Mouse (Mus musculus) neural tube, embryonic 11.5 days (tissue): Measurements from ENCODE around the gene Tmem254b. TPM values are rescaled to one million over a fixed set of nuclear protein-coding genes. Genes with fewer than 3 reads are reported as not detected.
"Not testable (repeated sequence)": the region's sequence is repeated elsewhere in the genome, so short reads cannot be mapped to it uniquely, and the experiment has no call there.

Experiments used
- ATAC-seq: fragments of 200-750 bp; cut with Nextera tagmentation; 2 replicates; pipeline ENCODE4 v1.8.0; 2017; ENCODE audit warnings: moderate number of reproducible peaks, mild to moderate bottlenecking, moderate TSS enrichment, moderate library complexity; ENCODE audit not compliant: insufficient read depth, low FRiP score, low TSS enrichment
- DNase-seq: peaks from one replicate; pipeline ENCODE4 v3.0.0-alpha.2; 2015; ENCODE audit warnings: low spot score
- H3K27ac ChIP-seq: fragments of 300-500 bp; sonication (generic); 2 replicates; pipeline ENCODE4 v1.5.1; 2014; ENCODE audit warnings: low read depth, mild to moderate bottlenecking, low read length
- H3K27me3 ChIP-seq: fragments of 300-500 bp; sonication (generic); 2 replicates; pipeline ENCODE4 v1.6.1; 2014; ENCODE audit warnings: mild to moderate bottlenecking, low read length, mixed read lengths; ENCODE audit not compliant: control insufficient read depth, insufficient read depth
- H3K36me3 ChIP-seq: fragments of 300-500 bp; sonication (generic); 2 replicates; pipeline ENCODE4 v1.6.1; 2014; ENCODE audit warnings: mild to moderate bottlenecking, low read length, moderate library complexity, mixed read lengths; ENCODE audit not compliant: control insufficient read depth, insufficient read depth
- H3K4me1 ChIP-seq: fragments of 300-500 bp; sonication (generic); 2 replicates; pipeline ENCODE4 v1.6.1; 2014; ENCODE audit warnings: low read length, mixed read lengths; ENCODE audit not compliant: control insufficient read depth, insufficient read depth
- H3K4me2 ChIP-seq: fragments of 300-500 bp; sonication (generic); 2 replicates; pipeline ENCODE4 v1.6.1; 2014; ENCODE audit warnings: low read depth, mild to moderate bottlenecking, moderate library complexity
- H3K4me3 ChIP-seq: fragments of 300-500 bp; sonication (generic); 2 replicates; pipeline ENCODE4 v1.5.1; 2014; ENCODE audit warnings: low read depth, low read length
- H3K9ac ChIP-seq: fragments of 300-500 bp; sonication (generic); 2 replicates; pipeline ENCODE4 v1.6.1; 2014; ENCODE audit warnings: mild to moderate bottlenecking, low read length
- H3K9me3 ChIP-seq: fragments of 300-500 bp; sonication (generic); 2 replicates; pipeline ENCODE4 v1.6.1; 2016; ENCODE audit warnings: low read length; ENCODE audit not compliant: control insufficient read depth
- whole genome bisulfite sequencing: fragments of 180-500 bp; shearing (Covaris S2); extraction: QIAGEN DNeasy Blood & Tissue Kit; methylation state at CpG from one replicate; pipeline ENCODE4 v1.1.7; 2014; 5-methylcytosine and 5-hydroxymethylcytosine counted together
- polyA plus RNA-seq: library from polyadenylated mRNA; unstranded; fragments of >200 nt; fragmentation: Nextera tagmentation; extraction: Ambion mirVana; gene quantifications from 2 replicates; pipeline ENCODE4 v1.2.1, GENCODE M21; 2014

The Tmem254b gene
- polyA plus RNA-seq, result 18.2 and 19.1 TPM in 2 replicates

DNA sequence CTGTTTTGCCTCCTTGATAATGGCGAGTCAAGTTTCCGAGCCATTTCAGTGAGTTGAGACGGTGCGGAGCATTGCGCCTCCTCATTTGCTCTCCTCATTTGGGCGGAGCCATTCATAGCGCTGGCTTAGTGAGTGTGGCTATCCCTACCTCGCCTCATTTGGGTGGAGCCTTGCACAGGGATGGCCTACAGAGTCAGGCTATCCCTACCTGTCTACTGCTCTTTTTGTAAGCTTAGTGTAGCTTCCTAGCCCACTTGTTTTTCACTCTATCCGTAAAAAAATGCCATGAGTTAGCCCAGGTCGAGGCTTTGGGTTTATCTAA, at the start of gene Tmem254b:
Gene Tmem254b (minus strand): TSS at position 116 of the 322 bp plus-strand sequence.
- not testable (repeated sequence) for H3K27ac ChIP-seq, DNase-seq, H3K4me2 ChIP-seq, H3K36me3 ChIP-seq, H3K9me3 ChIP-seq, H3K27me3 ChIP-seq, ATAC-seq, H3K9ac ChIP-seq, H3K4me1 ChIP-seq, H3K4me3 ChIP-seq
- no CpG with 5 or more reads among the region's 10 CpGs for WGBS

DNA sequence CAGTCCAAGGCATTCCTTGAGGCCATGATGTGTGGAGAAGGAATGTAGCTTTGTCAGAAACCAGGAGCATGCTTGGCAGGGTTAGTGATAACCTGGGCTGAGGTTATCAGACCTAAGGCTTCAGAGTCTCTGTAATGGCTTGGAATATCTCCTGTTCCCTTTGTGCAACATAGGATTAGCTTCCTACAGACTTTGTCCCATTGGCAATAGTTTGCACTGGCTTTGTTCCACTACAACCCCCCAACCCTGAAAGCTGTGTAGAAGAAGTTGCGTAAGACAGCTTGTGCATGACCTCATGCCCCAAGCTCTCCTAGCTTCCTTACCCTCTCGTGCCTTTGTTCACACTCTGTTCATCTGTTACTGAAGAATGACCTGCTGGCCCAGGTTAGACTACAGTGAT, 30.3 kb upstream of the Tmem254b start:
- H3K4me3 ChIP-seq, H3K9ac ChIP-seq, H3K9me3 ChIP-seq, ATAC-seq, H3K27ac ChIP-seq, H3K27me3 ChIP-seq, DNase-seq, H3K36me3 ChIP-seq, H3K4me1 ChIP-seq, H3K4me2 ChIP-seq: not testable (repeated sequence)
- WGBS, result no CpG with 5 or more reads among the region's 2 CpGs

DNA sequence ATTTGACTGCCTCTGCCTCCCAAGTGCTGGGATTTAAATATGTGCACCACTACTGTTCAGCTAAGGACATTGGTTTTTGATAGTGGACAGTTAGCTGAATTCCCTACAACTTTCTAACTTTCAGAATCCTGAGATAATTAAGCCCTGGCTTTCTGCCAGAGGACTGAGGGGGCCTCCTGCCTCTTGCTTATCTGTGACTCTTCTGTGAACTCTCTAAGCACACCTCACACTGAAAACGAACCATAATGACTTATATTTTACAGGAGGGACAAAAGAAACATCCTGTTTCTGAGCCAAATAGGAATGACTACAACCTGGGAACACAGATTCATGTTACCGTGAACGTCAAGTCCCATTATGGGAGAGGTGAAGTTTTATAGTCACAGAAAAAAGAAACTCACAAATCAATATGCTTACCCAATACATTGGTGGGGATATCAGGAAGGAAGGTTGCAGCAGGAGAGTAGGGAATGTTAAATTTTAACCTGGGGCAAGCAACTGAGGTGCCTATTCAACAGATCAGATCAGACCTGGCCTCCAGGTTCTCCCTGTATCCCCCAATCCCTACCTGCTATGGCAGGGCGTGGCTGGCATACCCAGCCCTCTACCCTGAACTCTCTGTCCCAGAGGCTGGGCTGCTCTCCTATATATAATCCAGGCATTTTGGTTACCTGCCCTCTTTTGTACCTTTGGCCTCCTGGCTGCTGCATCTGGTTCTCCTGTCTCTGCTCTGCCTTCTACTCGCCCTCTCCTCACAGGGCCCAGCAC, 9.6 kb upstream of the Tmem254b start:
- not testable (repeated sequence) for H3K27me3 ChIP-seq, H3K4me1 ChIP-seq, DNase-seq, H3K4me3 ChIP-seq, H3K4me2 ChIP-seq, H3K9ac ChIP-seq, H3K9me3 ChIP-seq, H3K36me3 ChIP-seq, ATAC-seq, H3K27ac ChIP-seq
- no CpG with 5 or more reads among the region's 5 CpGs for WGBS

DNA sequence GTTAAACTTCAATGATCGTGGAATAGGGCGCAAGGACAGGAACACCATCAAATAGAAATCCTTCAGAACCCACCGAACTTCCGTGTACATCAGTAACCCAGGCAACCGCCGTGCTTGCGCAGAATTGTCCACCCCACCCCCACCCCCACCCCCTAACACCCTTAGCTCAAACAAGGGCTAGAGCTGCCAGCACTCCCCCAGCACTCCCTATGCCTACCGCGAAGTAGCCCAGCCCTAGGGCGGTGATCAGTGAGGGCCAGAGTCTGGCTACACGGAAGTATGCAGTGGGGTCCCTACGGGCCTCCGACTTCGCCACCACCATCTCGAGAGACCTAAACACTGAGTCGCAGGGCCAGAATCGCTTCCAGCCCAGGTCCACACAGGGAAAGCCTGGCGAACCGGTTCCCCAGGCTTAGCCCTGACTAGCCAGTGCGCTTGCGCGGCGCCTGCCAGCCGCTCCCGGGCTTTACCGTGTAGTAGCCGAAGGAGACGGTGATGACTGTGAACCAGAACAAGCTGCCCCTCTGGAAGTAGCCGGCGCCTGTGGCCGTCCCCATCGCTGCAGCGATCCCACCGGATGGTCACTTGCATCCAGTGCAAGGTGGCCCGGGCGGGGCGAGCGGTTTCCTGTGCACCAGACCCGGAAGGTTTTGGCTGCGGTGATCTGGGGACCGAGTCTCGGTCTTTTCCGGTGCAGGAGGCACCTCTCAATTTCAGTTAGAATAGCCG, 480 bp downstream of the Tmem254b start:
- H3K27me3 ChIP-seq, H3K9ac ChIP-seq, H3K9me3 ChIP-seq, DNase-seq, H3K4me1 ChIP-seq, H3K4me3 ChIP-seq, H3K36me3 ChIP-seq, H3K4me2 ChIP-seq, H3K27ac ChIP-seq: not testable (repeated sequence)
- peak; percentile 55; the same call in 1 of the 2 replicates for ATAC-seq
- no CpG with 5 or more reads among the region's 44 CpGs for WGBS

DNA sequence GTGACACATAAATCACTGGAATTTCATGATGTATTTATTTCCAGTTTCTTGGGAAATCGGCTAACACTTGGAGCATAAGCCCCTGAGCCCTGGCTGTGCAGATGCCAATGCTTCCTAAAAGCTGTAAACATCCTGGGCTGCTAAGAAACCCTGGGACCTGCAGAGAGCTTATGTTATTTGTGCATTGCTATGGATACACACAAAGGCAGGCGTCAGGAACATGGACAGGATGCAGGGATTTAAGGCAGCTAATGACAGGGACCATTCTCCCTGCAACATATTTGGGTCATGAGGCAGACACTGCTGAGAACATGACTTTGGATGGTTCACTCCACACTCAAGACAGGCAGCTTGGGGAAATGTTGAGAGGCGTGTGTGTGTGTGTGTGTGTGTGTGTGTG, 9.0 kb downstream of the Tmem254b start:
- not testable (repeated sequence) for H3K9me3 ChIP-seq, DNase-seq, H3K4me1 ChIP-seq, H3K36me3 ChIP-seq, H3K27me3 ChIP-seq, H3K4me2 ChIP-seq, H3K27ac ChIP-seq, ATAC-seq, H3K9ac ChIP-seq, H3K4me3 ChIP-seq
- no CpG with 5 or more reads among the region's 3 CpGs for WGBS

DNA sequence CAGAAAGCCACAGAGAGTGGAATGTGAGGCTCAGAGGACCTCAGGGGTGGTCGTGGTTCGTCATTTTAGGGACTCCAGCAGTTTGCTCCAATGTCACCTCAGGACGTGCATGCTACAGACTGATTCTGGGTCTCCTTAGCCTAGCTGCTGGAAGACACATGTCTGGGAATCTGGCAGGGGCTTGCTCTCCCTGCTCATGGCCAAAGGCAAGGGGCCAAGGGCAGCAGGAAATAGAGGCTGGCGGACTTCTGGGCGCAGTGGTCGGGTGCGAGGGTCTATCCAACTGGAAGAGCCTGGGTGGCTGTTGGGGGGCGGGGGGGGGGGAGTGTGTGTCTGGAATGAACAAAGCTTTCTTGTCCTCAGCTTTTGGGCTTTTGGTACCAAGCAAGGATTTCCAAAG, 18.5 kb downstream of the Tmem254b start:
- no CpG with 5 or more reads among the region's 8 CpGs for WGBS

DNA sequence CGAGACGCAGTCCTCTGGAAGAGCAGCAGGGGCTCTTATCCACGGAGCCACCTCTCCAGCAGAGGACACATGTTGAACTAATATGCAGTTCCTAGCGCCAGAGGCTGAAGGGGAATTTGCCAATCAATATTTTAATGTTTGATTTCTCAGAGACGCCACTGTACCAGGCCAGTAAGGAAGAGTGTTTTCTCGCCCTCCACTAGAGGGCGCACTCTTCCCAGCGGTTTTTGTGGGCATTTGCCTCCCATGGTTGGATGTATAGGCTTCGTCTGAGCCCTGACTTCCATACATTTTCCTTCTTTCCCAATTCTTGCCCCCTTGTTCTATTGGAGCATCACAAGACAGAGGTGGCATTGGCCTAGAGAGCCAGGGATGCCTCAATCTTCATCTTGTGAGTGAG, 20.2 kb downstream of the Tmem254b start:
- H3K9me3 ChIP-seq, DNase-seq, H3K36me3 ChIP-seq, H3K9ac ChIP-seq, H3K4me2 ChIP-seq, H3K27me3 ChIP-seq, H3K4me3 ChIP-seq, H3K4me1 ChIP-seq, ATAC-seq, H3K27ac ChIP-seq: not testable (repeated sequence)
- no CpG with 5 or more reads among the region's 9 CpGs for WGBS

More for the DNA sequence above, 18.5 kb downstream of the Tmem254b start:
- H3K9me3 ChIP-seq, H3K27ac ChIP-seq, H3K4me2 ChIP-seq, H3K4me1 ChIP-seq, H3K27me3 ChIP-seq, H3K36me3 ChIP-seq, ATAC-seq, H3K9ac ChIP-seq, H3K4me3 ChIP-seq, DNase-seq: not testable (repeated sequence)

DNA sequence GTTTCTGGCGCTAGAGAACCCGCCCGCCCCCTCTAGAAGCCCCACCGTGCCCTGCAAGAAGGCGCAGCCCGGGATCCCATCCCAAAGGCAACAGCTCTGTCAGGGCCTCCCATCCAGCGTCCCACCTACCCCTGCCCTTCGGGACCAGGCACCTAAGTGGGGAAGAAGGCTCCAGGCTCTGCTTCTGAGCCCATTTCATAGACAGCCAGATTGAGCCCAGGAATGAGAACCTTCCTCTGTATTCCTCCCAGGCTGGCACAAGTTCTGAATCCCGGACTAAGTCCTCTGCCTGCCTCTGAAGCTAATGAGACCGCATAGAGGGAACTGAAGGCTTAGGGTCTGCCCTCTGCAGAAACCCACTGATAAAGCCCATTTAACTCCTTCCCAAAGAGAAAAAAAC, 24.5 kb downstream of the Tmem254b start, which contains the start of gene Plac9b:
Gene Plac9b (minus strand): TSS at position 101 of the 400 bp plus-strand sequence.
- H3K4me1 ChIP-seq, ATAC-seq, H3K4me2 ChIP-seq, DNase-seq, H3K36me3 ChIP-seq, H3K9me3 ChIP-seq, H3K27ac ChIP-seq, H3K4me3 ChIP-seq, H3K27me3 ChIP-seq, H3K9ac ChIP-seq: not testable (repeated sequence)
- no CpG with 5 or more reads among the region's 10 CpGs for WGBS

DNA sequence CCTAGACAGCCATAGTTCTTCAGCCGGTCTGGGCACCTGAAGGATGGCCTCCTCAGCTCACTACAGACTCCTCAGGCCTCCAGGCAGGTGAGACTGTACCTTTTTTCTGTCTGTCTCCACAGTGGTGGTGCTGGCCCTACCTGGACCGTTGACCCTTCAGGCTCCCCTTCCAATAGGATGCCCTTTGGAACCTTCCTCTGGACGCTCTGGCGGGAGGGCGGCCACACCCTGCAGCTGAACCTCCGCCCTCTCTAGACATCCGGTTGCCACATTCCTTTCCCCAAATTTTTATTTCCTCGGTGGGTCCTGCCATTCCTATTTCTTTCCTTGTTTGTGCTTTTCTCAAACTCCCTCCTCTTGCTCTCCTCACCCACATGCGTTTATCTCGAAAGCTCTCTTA, 25.2 kb downstream of the Tmem254b start:
- DNase-seq, ATAC-seq: not testable (repeated sequence)

More for the DNA sequence above, 25.2 kb downstream of the Tmem254b start:
- not testable (repeated sequence) for H3K27me3 ChIP-seq, H3K9me3 ChIP-seq, H3K4me2 ChIP-seq, H3K9ac ChIP-seq, H3K36me3 ChIP-seq, H3K4me3 ChIP-seq, H3K4me1 ChIP-seq, H3K27ac ChIP-seq
- no CpG with 5 or more reads among the region's 10 CpGs for WGBS
